Mouse (Mus musculus): Measurements from ENCODE around the gene Zfp579. TPM values are rescaled to one million over a fixed set of nuclear protein-coding genes. Genes with fewer than 3 reads are reported as not detected.
"Not testable (repeated sequence)": the region's sequence is repeated elsewhere in the genome, so short reads cannot be mapped to it uniquely, and the experiment has no call there.

Gene Zfp579
- total and polyA plus RNA-seq, 3 experiments, result 0.54 to 3.6 TPM; not detected in 1

DNA sequence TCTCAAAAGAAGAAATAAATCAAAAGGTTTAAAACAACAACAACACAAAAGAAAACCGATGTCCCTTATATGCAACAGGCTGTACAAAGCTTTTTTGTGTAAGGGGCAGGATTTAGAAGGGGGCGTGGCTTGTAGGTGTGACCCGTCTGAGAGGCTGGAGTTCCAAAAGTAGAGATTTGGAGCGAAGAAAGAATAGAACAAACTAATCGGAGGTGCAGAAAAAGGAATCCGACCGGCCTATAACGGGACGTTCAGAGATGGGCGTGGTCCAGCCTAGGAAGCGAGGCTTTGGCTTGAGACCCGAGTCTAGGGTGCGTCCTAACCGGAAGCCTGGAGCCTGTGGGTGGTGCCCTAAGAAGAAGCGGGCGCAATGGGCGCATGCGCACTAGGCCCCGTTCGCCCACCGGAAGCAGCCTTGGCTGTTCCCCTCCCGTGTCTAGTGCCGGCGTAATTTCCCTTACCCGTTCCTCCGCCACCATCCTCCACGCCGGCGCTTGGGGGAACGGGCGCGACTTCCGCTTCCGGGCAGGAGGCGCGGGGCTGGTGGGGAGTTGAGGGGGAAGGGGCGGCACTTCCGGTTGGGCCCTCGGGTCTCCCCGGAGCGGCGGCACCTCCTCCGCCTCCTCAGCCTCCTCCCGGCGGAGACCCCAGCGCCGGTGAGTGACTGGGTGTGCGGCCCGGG lies 24.2 kb upstream of the Zfp579 start, which contains the start of the genes Zfp865 and Ccdc106 (continued):
- TF ChIP-seq POLR2A (IDR thresholded peaks at IDR 0.05; ENCODE audit: control insufficient read depth in 1 of 2, insufficient read depth in 1 of 2, low read depth in 1 of 2, low read length in 2 of 2, poor library complexity in 1 of 2) (peak; percentile 14 to 62; a peak in 2 of 4 replicates), TBP (IDR thresholded peaks at IDR 0.05; ENCODE audit: low read depth, low read length) (peak; percentile 71; the same call in 1 of the 2 replicates), USF1 (IDR thresholded peaks at IDR 0.05; ENCODE audit: low read depth, low read length) (no peak), ZKSCAN1 (IDR thresholded peaks at IDR 0.05; ENCODE audit: low read depth, low read length) (no peak), GABPA (IDR thresholded peaks at IDR 0.05; ENCODE audit: low read depth, low read length) (no peak), BHLHE40 (IDR thresholded peaks at IDR 0.05; ENCODE audit: borderline replicate concordance, low read depth, low read length) (0 out of 2 replicates have a peak, but pooled peaks have one; percentile 24), ELF1 (IDR thresholded peaks at IDR 0.05; ENCODE audit: low read depth, low read length) (peak; percentile 95), MAZ (IDR thresholded peaks at IDR 0.05; ENCODE audit: low read depth, low read length) (peak; percentile 79; the same call in 1 of the 2 replicates), CTCF (IDR thresholded peaks at IDR 0.05 in 2 of 3, conservative IDR thresholded peaks at IDR 0.05 in 1 of 3; ENCODE audit: control insufficient read depth in 1 of 3, insufficient read depth in 1 of 3, low read depth in 2 of 3, low read length in 3 of 3, poor library complexity in 1 of 3, severe bottlenecking in 1 of 3) (no peak), CHD2 (IDR thresholded peaks at IDR 0.05; ENCODE audit: low read length) (no peak), POLR2AphosphoS5 (IDR thresholded peaks at IDR 0.05; ENCODE audit: borderline replicate concordance, low read depth, low read length) (no peak), ZNF384 (IDR thresholded peaks at IDR 0.05; ENCODE audit: low read depth, low read length) (no peak), JUND (IDR thresholded peaks at IDR 0.05; ENCODE audit: low read depth, low read length) (no peak), CHD1 (IDR thresholded peaks at IDR 0.05; ENCODE audit: low read depth, low read length) (no peak)

DNA sequence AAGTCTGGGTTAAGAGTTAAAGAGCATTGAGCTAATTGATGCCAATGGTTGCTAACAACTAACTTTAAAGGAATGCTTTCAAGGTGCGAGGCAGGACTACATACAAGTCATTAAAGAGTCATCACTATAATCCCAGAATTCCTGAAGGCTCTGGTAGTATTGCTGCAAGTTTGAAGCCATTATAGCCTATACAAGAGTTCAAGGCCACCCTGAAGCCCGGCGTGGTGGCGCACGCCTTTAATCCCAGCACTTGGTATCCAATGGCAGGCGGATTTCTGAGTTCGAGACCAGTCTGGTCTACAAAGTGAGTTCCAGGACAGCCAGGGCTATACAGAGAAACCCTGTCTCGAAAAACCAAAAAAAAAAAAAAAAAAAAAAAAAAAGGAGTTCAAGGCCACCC lies 23.6 kb upstream of the Zfp579 start:
- H3K9me3 ChIP-seq (replicated peaks; ENCODE audit: insufficient read depth, low read length); H3K27me3 ChIP-seq (ENCODE audit: control insufficient read depth in 1 of 2, insufficient read depth in 2 of 2, low read length in 2 of 2): not testable (repeated sequence)
- H3K9ac ChIP-seq (ENCODE audit: control insufficient read depth, low read depth, low read length, poor library complexity, severe bottlenecking), result peak overlapping the region; percentile 98
- peak; percentile 47 for DNase-seq (ENCODE audit: low read depth, low spot score)
- H3K36me3 ChIP-seq (ENCODE audit: control insufficient read depth in 1 of 2, insufficient read depth in 2 of 2, low read length in 2 of 2), result peaks cover 0 to 36% of the 10 kb centered on the region in 2 experiments; a peak in 3 of 4 replicates
- peaks cover 23% of the 10 kb centered on the region for H3K79me2 ChIP-seq (ENCODE audit: control insufficient read depth, insufficient read depth, low read length, poor library complexity)
- H3K4me1 ChIP-seq (ENCODE audit: control insufficient read depth in 1 of 2, insufficient read depth in 2 of 2, low read length in 2 of 2), result peaks cover 7 to 35% of the 10 kb centered on the region in 2 experiments; a peak in 3 of 4 replicates
- peak overlapping the region; percentile 96 for H3K27ac ChIP-seq (ENCODE audit: control insufficient read depth, low read depth, low read length)
- peak overlapping the region; percentile 18 to 93 for H3K4me3 ChIP-seq (ENCODE audit: control insufficient read depth in 1 of 2, insufficient read depth in 1 of 2, low read depth in 2 of 2, low read length in 2 of 2)

DNA sequence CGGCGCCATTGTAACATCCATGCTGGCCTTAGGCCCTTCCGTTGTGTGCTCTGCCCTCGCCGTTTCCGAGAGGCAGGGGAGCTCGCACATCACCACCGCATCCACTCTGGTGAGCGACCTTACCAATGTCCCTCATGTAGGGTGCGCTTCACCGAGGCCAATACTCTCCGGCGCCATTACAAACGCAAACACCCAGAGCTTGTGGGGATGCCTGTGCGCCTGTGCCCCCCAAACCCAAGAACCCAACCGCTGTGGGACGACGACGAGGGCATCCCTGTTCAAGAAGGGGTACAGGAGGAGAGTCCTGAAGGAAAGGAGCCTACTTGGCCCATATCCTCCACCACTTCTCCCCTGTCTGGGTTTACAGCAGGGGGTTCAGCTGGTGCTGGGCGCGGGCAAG lies 22.0 kb upstream of the Zfp579 start:
- TF ChIP-seq JUND (IDR thresholded peaks at IDR 0.05; ENCODE audit: low read depth, low read length), result no peak
- no peak for TF ChIP-seq ETS1 (IDR thresholded peaks at IDR 0.05; ENCODE audit: low read depth, low read length)
- no peak for TF ChIP-seq NRF1 (IDR thresholded peaks at IDR 0.05; ENCODE audit: insufficient read depth, low read depth, low read length, poor library complexity, severe bottlenecking)
- no peak for TF ChIP-seq CHD2 (IDR thresholded peaks at IDR 0.05; ENCODE audit: low read length)
- no peak for TF ChIP-seq UBTF (IDR thresholded peaks at IDR 0.05; ENCODE audit: borderline replicate concordance, insufficient read depth, low read depth, low read length)
- TF ChIP-seq MYC (IDR thresholded peaks at IDR 0.05; ENCODE audit: low read depth, low read length), result no peak
- TF ChIP-seq KAT2A (conservative IDR thresholded peaks at IDR 0.05; ENCODE audit: low read depth, low read length), result no peak
- TF ChIP-seq ELF1 (IDR thresholded peaks at IDR 0.05; ENCODE audit: low read depth, low read length), result no peak
- TF ChIP-seq ZNF384 (IDR thresholded peaks at IDR 0.05; ENCODE audit: low read depth, low read length), result no peak
- TF ChIP-seq USF2 (IDR thresholded peaks at IDR 0.05; ENCODE audit: borderline replicate concordance in 1 of 2, insufficient read depth in 1 of 2, low read depth in 1 of 2, low read length in 2 of 2), result no peak
- Histone ChIP-seq H3K9ac (ENCODE audit: control insufficient read depth, low read depth, low read length, poor library complexity, severe bottlenecking) (no peak overlapping the region), H3K79me2 (ENCODE audit: control insufficient read depth, insufficient read depth, low read length, poor library complexity) (peaks cover 23% of the 10 kb centered on the region), H3K4me3 (ENCODE audit: control insufficient read depth in 1 of 2, insufficient read depth in 1 of 2, low read depth in 2 of 2, low read length in 2 of 2) (no peak overlapping the region), H3K27ac (ENCODE audit: control insufficient read depth, low read depth, low read length) (no peak overlapping the region), H3K4me1 (ENCODE audit: control insufficient read depth in 1 of 2, insufficient read depth in 2 of 2, low read length in 2 of 2) (peaks cover 7 to 32% of the 10 kb centered on the region in 2 experiments; a peak in 3 of 4 replicates), H3K27me3 (ENCODE audit: control insufficient read depth in 1 of 2, insufficient read depth in 2 of 2, low read length in 2 of 2) (no peaks in the 10 kb centered on the region), H3K36me3 (ENCODE audit: control insufficient read depth in 1 of 2, insufficient read depth in 2 of 2, low read length in 2 of 2) (peaks cover 0 to 35% of the 10 kb centered on the region in 2 experiments; a peak in 3 of 4 replicates), H3K9me3 (replicated peaks; ENCODE audit: insufficient read depth, low read length) (no peaks in the 10 kb centered on the region)
- DNase-seq (ENCODE audit: low read depth, low spot score), result no peak

All from MEL (cell line).